Mouse (Mus musculus): ENCODE results near the gene Hist1h2bk.

GRCm38 (mm10) chr13:22009642-22010041 lies 26.0 kb upstream of the Hist1h2bk start, which contains the start of gene Prss16:
- TF ChIP-seq CTCF (IDR thresholded peaks at IDR 0.05; ENCODE audit: low read depth) (no peak), EP300 (IDR thresholded peaks at IDR 0.05; ENCODE audit: low read depth) (no peak)
